Mouse (Mus musculus): ENCODE results near the gene Fbxo42. TPM values are rescaled to one million over a fixed set of nuclear protein-coding genes. Genes with fewer than 3 reads are reported as not detected.
"Not testable (repeated sequence)": the region's sequence is repeated elsewhere in the genome, so short reads cannot be mapped to it uniquely, and the experiment has no call there.

Fbxo42 gene
- polyA plus RNA-seq, 1 experiment: 9.1 TPM

- no peak overlapping the region for H3K4me3 ChIP-seq (replicated peaks)
- H3K27me3 ChIP-seq (replicated peaks): no peaks in the 10 kb centered on the region
- peaks cover 58% of the 10 kb centered on the region for H3K36me3 ChIP-seq (replicated peaks; ENCODE audit: low read length)
- H3K4me1 ChIP-seq: peaks cover 84% of the 10 kb centered on the region
- no peak for TF ChIP-seq GATA1 (IDR thresholded peaks at IDR 0.05; ENCODE audit: borderline replicate concordance, low read length)
- no peak for TF ChIP-seq FLI1 (IDR thresholded peaks at IDR 0.05; ENCODE audit: low read length)
- H3K9me3 ChIP-seq: no peaks in the 10 kb centered on the region
Observed at GRCm38 (mm10) chr4:141134031-141134441, 13.7 kb upstream of the Fbxo42 start.

GRCm38 (mm10) chr4:141134751-141135530, 12.8 kb upstream of the Fbxo42 start:
- Histone ChIP-seq H3K36me3 (replicated peaks; ENCODE audit: low read length) (peaks cover 51% of the 10 kb centered on the region), H3K27me3 (replicated peaks) (no peaks in the 10 kb centered on the region), H3K4me3 (replicated peaks) (peak overlapping the region; percentile 57), H3K4me1 (peaks cover 75% of the 10 kb centered on the region), H3K9me3 (no peaks in the 10 kb centered on the region)
- no peak for TF ChIP-seq GATA1 (IDR thresholded peaks at IDR 0.05; ENCODE audit: borderline replicate concordance, low read length)
- TF ChIP-seq FLI1 (IDR thresholded peaks at IDR 0.05; ENCODE audit: low read length): no peak

- no peaks in the 10 kb centered on the region for H3K9me3 ChIP-seq
- H3K4me3 ChIP-seq (replicated peaks): no peak overlapping the region
- no peaks in the 10 kb centered on the region for H3K27me3 ChIP-seq (replicated peaks)
- peaks cover 46% of the 10 kb centered on the region for H3K36me3 ChIP-seq (replicated peaks; ENCODE audit: low read length)
- H3K4me1 ChIP-seq: peaks cover 68% of the 10 kb centered on the region
- TF ChIP-seq FLI1 (IDR thresholded peaks at IDR 0.05; ENCODE audit: low read length) (no peak), GATA1 (IDR thresholded peaks at IDR 0.05; ENCODE audit: borderline replicate concordance, low read length) (no peak)
Observed at GRCm38 (mm10) chr4:141136126-141136525, 11.6 kb upstream of the Fbxo42 start.

- not testable (repeated sequence) for H3K9me3 ChIP-seq; H3K27me3 ChIP-seq (replicated peaks)
- Histone ChIP-seq H3K4me3 (replicated peaks) (peak overlapping the region; percentile 9), H3K36me3 (replicated peaks; ENCODE audit: low read length) (peaks cover 30% of the 10 kb centered on the region), H3K4me1 (peaks cover 64% of the 10 kb centered on the region)
Observed at GRCm38 (mm10) chr4:141137740-141138139, 10.0 kb upstream of the Fbxo42 start.

GRCm38 (mm10) chr4:141138425-141139115, 9.1 kb upstream of the Fbxo42 start:
- peak overlapping the region; percentile 95 for H3K4me3 ChIP-seq (replicated peaks)
- no peaks in the 10 kb centered on the region for H3K27me3 ChIP-seq (replicated peaks)
- H3K9me3 ChIP-seq: no peaks in the 10 kb centered on the region
- H3K36me3 ChIP-seq (replicated peaks; ENCODE audit: low read length): peaks cover 29% of the 10 kb centered on the region
- TF ChIP-seq GATA1 (IDR thresholded peaks at IDR 0.05; ENCODE audit: borderline replicate concordance, low read length): no peak
- TF ChIP-seq FLI1 (IDR thresholded peaks at IDR 0.05; ENCODE audit: low read length): no peak
- H3K4me1 ChIP-seq: peaks cover 62% of the 10 kb centered on the region

- Histone ChIP-seq H3K36me3 (replicated peaks; ENCODE audit: low read length) (peaks cover 24% of the 10 kb centered on the region), H3K4me1 (peaks cover 65% of the 10 kb centered on the region), H3K27me3 (replicated peaks) (no peaks in the 10 kb centered on the region), H3K4me3 (replicated peaks) (peak within 1 kb of the TSS; percentile 95), H3K9me3 (no peaks in the 10 kb centered on the region)
- TF ChIP-seq GATA1 (IDR thresholded peaks at IDR 0.05; ENCODE audit: borderline replicate concordance, low read length) (no peak), FLI1 (IDR thresholded peaks at IDR 0.05; ENCODE audit: low read length) (no peak)
Observed at GRCm38 (mm10) chr4:141139116-141139970, 8.4 kb upstream of the Fbxo42 start, which contains the start of gene Szrd1. Szrd1 (minus strand) TSS chr4:141139775.

GRCm38 (mm10) chr4:141140354-141140753, 7.4 kb upstream of the Fbxo42 start:
- not testable (repeated sequence) for H3K4me3 ChIP-seq (replicated peaks); H3K9me3 ChIP-seq; H3K27me3 ChIP-seq (replicated peaks)
- Histone ChIP-seq H3K4me1 (peaks cover 55% of the 10 kb centered on the region), H3K36me3 (replicated peaks; ENCODE audit: low read length) (peaks cover 14% of the 10 kb centered on the region)

GRCm38 (mm10) chr4:141140967-141141366, 6.7 kb upstream of the Fbxo42 start:
- no peak for TF ChIP-seq GATA1 (IDR thresholded peaks at IDR 0.05; ENCODE audit: borderline replicate concordance, low read length)
- no peak for TF ChIP-seq FLI1 (IDR thresholded peaks at IDR 0.05; ENCODE audit: low read length)
- H3K4me3 ChIP-seq (replicated peaks): no peak overlapping the region
- peaks cover 11% of the 10 kb centered on the region for H3K36me3 ChIP-seq (replicated peaks; ENCODE audit: low read length)
- H3K27me3 ChIP-seq (replicated peaks): no peaks in the 10 kb centered on the region
- peaks cover 51% of the 10 kb centered on the region for H3K4me1 ChIP-seq
- H3K9me3 ChIP-seq: no peaks in the 10 kb centered on the region

- Histone ChIP-seq H3K9me3 (no peaks in the 10 kb centered on the region), H3K36me3 (replicated peaks; ENCODE audit: low read length) (no peaks in the 10 kb centered on the region), H3K27me3 (replicated peaks) (no peaks in the 10 kb centered on the region), H3K4me1 (peaks cover 47% of the 10 kb centered on the region), H3K4me3 (replicated peaks) (peak overlapping the region; percentile 72)
- TF ChIP-seq GATA1 (IDR thresholded peaks at IDR 0.05; ENCODE audit: borderline replicate concordance, low read length): no peak
- no peak for TF ChIP-seq FLI1 (IDR thresholded peaks at IDR 0.05; ENCODE audit: low read length)
Observed at GRCm38 (mm10) chr4:141142285-141142811, 5.4 kb upstream of the Fbxo42 start.

GRCm38 (mm10) chr4:141145124-141145523, 2.6 kb upstream of the Fbxo42 start:
- H3K4me3 ChIP-seq (replicated peaks); H3K36me3 ChIP-seq (replicated peaks; ENCODE audit: low read length); H3K9me3 ChIP-seq; H3K27me3 ChIP-seq (replicated peaks): not testable (repeated sequence)
- peaks cover 48% of the 10 kb centered on the region for H3K4me1 ChIP-seq

Data from megakaryocyte, embryonic 14.5 days (primary cell).